Mouse (Mus musculus) monocyte, adult 5-6 weeks (primary cell): ENCODE results near the gene Ormdl3. TPM values are rescaled to one million over a fixed set of nuclear protein-coding genes. Genes with fewer than 3 reads are reported as not detected.
"Not testable (repeated sequence)": the region's sequence is repeated elsewhere in the genome, so short reads cannot be mapped to it uniquely, and the experiment has no call there.

Source experiments
- ATAC-seq: fragments of 153-309, 156-312 bp; replicated peaks from 2 replicates; pipeline ENCODE4 v1.8.0; 2017; ENCODE audit warnings: mild to moderate bottlenecking; ENCODE audit not compliant: low TSS enrichment, insufficient number of reproducible peaks, severe bottlenecking, poor library complexity, low FRiP score
- total RNA-seq: library from RNA; stranded (forward); fragments of 200-1000, 200-491, 200-594 nt; gene quantifications from 3 replicates; pipeline ENCODE4 v1.2.3, GENCODE M21; 2017

The Ormdl3 gene
- total RNA-seq = 10.6 to 34.4 TPM (median 16.6 TPM) in 3 replicates

DNA sequence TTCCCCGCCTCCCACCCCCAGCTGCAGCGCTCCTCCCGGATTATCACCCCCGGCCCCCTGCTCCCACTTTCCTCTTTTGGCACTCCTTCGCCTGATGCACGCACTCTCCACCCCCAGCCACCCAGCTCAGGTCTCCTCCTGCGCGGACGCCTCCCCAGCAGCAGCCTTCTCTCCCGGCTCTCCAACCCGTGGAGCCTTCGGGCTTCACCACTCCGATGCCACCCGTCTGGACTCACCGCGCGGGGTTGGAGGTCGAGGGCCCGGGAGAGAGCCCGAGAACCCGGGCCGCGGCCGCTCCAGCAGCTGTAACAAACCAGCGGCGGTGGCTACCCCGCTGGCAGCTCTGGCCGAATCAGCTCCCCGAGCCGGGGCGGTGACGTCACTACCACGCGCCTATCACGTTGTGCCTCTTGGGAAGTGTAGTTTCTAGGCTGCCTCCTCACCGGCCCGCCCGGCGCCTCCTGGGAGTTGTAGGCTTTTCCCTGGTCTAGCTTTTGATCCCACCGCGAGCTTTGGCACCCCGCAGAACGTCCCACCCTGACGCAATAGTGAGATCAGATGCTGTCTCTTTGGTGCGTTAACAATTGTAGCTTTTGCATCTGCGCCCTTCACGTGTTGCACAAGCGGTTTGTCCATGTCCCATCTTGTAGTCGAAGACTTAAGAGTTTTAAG, at the start of gene Ormdl3:
Gene Ormdl3, minus strand, starts transcription at position 477 of the 672 bp plus-strand sequence.
- peak; percentile 94 for ATAC-seq

DNA sequence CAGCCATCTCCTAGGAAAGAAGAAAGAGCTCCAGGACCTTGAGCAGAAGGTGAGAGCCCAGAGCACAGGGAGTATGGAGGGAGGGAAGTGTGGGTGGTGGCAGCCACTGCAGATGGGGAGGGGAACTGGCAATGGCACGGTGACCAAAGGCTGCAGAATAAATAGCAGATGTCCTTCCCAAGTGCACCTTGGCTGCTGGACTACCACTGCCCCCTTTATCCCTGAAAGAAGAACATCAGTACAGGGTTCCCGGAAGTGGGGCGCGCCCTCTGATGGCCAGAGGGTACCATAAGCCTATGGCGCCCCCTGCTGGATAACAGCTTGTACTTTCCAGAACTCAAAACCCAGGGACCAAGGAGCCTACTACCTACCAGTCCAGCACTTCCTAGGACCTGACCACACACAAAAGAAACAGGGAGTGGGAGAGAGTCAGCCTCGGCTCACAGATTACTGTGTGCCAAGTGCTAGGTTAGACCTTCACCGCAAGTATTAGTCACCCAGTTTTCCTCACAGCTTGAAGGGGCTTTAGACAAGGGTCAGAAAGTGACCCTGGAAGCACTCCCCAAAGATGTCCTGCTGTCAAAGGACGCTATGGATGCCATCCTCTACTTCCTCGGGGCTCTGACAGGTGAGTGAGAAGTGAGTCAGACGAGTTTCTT, 48.3 kb upstream of the Ormdl3 start:
- peak; percentile 97 for ATAC-seq

DNA sequence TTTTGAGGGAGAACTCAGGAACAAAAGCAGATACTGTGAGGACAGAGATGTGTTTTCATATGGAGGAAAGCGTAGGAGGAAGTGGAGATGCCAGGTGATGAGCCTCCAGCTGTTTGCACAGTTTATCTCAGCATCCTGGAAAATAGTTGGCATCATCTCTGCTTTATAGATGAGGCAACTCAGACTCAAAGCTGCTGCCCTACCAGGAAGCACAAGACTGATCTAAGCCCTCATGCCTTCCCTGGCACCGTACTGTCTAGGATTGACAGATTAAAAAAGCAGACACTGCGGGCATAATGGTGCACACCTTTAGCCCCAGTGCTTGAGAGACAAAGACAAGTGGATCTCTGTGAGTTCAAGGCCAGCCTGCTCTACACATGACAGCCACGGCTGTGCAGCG, 43.5 kb upstream of the Ormdl3 start:
- no peak for ATAC-seq

DNA sequence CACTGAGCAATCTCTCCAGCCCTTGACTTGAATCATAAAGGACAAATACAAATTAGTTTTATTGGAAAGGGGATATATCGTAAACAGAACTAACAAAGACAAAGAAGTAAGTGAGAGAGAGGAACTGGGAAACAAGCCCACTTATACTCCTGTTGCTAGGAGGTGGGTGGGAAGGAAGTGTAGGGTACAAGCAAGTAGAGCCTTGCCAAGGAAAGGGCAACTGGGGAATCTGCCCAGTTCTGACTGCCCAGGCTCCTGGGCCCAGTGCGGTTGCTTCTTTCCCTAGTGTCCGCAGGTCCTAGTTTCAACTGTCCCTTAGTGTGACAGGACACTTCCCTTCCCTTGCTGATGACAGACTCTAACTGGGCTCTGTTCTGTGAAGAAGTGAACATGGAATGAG, 41.5 kb upstream of the Ormdl3 start:
- no peak for ATAC-seq

DNA sequence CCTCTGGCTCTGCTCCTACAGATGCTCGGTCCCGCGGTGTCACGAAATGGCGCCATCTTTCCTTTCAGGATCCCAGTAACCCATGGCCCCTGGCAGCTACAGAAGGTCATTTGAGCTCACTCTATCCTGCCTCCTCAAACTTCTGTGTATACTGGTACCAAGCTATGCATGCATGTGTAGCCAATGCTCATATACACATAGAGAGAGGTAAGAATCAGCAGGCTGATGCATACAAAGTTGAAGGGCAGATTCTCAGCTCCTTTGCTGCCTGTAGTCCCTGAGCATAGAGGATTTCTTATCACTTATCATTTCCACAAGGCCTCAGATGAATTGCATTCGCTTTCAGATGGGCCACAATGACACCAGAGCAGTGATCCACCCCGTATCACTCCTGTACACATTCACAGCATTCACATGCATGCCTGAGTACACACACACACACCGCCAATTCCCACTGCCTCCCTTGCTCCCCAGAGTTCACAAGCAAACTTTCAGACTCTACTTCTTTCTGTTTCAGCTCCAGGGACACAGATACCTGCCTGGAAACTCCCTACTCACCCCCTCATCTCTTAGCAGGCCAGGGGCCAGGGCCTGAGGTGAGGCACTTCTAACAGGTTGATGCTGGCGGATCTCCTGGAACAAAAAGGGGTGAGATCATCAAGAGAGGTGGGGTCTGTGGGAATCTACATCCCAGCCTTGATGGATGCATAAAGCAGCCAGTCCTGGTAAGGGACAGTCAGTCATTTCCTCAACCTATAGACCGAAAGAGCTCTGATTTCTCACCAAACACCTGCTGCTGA, 38.6 kb upstream of the Ormdl3 start, which contains the start of the genes Gm12355 and Gsdma3:
Gene Gm12355, minus strand, starts transcription at position 51 of the 800 bp plus-strand sequence.
Gene Gsdma3, plus strand, starts transcription at position 750 of the 800 bp plus-strand sequence.
- no peak for ATAC-seq

DNA sequence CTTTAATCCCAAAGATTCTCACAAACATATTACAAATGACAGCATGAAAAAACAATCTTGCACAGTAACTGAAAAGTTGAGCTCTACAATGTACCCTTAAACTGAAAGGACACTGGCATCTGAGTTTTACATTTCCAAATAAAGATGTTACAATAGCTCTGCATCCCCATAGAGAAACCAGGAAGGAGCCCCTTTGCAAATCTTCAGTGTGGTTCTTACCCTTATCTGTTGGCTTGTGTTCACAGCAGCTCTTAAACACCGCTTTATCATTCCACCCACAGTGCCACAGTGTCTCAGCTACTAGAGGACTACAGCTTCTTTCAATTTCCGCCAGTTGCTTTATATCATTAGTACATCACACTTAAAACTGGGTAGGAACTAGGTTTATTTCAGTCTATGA, 37.2 kb upstream of the Ormdl3 start:
- not testable (repeated sequence) for ATAC-seq

DNA sequence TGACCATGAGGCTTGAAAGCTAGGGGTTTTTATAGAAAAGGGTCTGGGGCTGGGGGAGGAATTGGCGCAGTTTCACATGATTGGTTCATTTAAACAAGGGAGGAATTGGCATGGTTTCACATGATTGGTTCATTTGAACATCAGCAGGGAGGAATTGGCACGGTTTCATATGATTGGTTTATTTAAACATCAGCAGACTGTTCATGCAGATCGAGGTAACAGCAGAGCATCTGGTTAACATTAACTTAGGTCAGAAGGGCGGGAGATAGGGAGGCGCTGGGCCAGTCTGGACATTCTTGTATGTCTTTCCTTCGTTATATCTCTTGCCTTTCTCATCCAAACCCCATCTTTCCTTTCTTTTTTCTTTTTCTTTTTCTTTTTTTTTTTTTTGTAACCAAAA, 36.8 kb upstream of the Ormdl3 start:
- not testable (repeated sequence) for ATAC-seq

DNA sequence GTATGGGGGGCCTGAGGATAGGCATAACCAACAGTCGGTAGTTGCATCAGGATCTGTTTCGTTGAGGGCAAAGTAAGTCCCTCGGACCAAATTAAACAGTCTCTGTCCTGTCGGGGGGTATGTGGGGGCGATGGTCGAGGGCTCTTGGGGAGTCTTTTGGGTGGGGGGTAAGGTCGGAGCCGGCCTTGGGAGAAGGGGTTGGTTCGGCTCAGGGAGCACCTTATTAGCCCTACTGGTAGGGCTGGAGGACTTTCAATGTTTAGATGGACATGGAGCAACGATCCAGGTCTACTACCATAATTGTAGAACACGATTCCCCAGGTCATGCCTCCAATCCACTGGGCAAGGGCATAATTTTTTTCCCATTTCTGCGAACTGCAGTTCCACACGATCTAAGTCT, 33.6 kb upstream of the Ormdl3 start:
- ATAC-seq = no peak

DNA sequence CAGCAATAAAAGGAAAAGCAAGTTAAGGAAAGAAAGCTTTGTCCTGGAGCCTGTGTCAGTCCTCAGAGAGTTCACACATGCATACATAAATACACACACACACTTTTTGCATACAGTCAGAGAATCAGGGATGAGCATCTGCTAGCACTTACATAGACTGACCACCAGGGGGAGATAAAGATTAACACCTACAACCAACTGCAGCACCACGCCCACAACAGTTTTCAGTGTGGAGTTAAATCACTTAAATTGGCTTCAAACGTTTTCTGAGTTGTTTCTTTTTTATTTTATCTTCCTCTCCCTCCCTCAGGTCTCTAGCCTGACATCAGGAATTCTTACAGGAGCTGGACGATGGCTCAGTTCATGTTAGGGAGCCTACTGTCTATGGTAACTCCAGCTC, 19.6 kb upstream of the Ormdl3 start:
- ATAC-seq = peak; percentile 93

DNA sequence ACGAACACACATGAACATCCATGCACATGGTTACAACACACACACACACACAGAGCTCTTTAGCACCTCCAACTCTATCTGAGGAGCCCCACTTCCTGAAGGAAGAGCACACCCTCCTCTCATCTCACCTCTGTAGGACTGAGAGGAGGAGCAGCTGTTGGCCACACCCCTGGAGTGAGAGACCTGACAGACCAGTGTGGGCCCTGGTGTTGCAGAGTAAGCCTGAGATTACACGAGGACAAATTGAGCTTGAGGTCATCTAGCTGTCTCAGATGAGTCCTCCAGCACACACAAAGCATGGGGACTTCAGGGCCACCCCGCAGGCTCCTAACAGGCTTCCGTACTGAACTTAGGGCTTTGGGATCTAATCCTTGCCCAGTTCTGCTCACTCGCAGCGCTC, 17.7 kb upstream of the Ormdl3 start:
- ATAC-seq = not testable (repeated sequence)

DNA sequence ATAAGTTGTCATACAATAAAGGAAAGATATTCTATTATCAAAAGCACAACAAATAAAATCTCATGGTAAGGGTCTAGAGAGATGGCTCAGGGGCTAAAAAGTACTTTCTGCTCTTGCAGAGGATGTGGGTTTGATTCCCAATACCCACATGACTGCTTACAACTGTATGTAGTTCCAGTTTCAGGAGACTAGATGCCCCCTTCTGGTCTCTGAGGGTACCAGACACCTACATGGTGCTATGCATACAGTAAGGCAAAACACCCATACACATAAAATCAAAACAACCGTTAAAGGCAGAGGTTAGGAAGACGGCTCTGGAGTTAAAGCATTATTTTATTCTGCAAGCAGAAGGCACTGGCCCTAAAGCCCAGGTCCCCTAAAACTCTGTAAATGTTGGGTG, 16.8 kb upstream of the Ormdl3 start:
- no peak for ATAC-seq

DNA sequence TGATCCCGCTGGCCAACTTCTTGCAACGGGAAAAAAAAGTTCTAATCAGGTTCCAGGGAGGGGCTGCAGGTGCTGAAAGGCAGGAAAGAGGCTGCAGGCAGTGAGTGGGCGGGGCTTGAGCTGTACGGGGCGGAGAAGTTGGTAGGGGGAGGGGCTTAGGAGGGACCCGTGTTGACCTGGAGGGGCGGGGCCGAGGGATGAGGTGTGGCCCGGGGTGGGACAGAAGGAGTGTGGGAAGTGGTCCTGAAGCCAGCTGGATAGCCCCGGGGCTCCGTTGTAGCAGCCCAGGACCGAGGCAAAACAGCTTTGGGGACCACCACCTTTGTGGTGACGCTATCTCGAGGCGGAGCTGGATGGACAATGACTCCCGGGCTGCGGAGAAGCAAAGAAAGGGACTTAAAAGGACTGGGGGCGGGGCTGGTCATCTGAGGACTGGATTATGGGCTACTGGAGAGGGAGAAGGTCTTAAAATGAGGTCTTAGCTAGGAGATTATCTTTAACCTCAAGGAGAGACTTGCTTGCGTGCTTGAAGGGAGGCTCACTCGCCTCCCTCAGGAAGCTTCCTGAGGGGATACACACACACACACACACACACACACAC, 15.0 kb upstream of the Ormdl3 start:
- ATAC-seq = no peak

DNA sequence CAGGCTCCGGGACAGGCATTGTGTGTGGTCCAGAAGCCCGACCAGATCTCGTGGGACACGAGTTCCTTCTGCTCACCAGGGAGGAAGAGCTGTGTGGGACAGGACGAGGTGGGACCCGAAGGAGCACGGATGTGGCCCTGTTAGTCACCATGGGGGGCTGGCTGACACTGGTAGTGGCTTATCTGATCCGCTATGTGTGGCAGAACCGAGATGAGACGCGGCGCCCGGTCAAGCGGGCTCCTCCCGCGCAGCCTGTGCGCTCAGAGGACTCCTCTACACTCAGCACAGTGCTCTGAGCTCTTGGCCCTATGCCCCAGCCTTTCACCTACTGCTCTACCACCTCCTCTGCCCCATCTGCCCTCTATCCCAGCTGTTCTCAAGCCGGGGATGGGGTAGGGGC, 12.1 kb upstream of the Ormdl3 start:
- ATAC-seq = no peak

DNA sequence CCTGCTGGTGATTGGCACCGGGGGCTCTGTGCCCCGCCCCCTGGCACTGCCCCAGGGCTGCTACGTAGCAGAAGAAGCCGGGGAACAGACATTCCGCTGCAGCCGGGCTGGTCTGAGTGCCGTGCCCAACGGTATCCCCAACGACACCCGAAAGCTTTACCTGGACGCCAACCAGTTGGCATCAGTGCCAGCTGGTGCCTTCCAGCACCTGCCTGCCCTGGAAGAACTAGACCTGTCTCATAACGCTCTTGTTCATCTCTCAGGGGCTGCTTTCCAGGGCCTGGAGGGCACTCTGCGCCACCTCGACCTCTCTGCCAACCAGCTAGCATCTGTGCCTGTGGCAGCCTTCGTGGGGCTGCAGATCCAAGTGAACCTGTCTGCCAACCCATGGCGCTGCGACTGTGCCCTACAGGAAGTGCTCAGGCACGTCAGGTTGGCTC, 11.7 kb upstream of the Ormdl3 start:
- ATAC-seq = no peak

DNA sequence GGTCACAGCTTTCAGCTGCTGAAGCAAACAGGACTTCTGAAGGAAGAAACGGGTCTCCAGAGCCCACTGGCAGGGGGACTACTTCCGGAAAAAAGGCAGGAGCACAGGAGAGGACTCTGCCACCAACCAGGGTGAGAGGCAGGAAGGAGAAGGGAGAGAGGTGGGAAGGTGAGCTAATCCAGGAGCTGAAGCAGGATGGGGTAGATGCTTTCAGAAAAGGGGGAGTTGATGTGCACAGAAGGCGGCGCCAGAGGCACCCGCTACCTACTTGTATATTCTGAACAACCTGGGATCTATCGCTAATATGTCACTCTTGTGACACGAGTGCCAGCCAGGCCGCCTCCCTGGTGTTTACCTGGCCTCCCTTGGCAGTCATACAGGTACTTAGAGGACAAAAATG, 10.8 kb upstream of the Ormdl3 start, which contains the start of gene Lrrc3c:
Gene Lrrc3c, plus strand, starts transcription at position 301 of the 400 bp plus-strand sequence.
- no peak for ATAC-seq

DNA sequence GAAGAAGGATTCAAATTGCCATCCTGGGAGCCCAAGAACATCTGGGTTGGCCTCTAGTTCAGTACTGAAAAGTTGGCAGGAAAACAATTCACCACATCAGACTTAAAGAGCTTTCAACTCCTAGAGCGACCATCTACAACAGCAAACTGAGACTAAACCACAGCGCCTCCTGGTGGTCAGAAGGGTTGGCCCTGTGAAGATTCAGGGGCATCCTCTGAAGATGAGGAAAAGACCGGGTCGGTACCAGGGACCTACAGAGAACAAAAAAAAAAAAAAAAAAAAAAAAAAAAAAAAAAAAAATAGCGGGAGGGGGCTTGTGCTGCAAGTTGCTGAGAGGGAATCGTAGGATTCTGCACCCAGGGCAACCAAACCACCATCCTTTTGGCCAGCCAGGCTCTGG, 10.2 kb upstream of the Ormdl3 start:
- peak; percentile 62 for ATAC-seq

DNA sequence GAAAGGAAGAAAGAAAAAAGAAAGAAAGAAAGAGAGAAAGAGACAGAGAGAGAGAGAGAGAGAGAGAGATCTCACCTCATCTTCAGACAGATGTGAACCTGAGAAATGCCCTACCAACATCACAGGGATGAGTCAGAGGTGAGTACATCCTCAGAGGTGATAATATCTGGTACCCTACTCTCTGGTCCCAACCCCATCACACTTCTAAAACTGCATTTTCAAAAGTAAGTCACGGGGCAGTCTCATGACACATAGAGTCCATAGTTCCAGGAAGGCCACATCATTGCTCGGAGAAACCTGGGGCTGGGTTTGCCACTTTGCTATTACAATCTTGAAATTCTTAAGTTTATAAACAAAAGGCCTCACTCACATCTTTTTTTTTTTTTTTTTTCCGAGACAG, 8.8 kb upstream of the Ormdl3 start:
- no peak for ATAC-seq

DNA sequence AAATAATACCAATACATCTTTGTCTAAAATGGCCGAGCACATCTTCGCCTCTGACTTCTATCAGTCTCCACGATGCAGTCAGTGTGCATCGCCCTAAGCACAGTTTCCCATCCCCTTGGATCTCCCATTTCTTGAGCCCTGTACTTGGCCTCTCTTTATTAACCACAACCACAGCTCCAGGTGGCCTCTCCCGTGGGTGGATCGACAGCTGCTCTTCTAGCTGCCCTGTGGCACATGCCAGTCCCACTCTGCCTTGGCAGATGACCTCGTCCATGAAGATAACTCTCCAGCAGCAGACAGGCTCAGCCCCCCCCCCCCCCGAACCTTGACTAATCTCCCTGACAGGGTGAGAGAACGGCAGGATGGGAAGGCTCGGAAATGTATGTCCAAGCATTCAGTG, 8.3 kb upstream of the Ormdl3 start:
- no peak for ATAC-seq

DNA sequence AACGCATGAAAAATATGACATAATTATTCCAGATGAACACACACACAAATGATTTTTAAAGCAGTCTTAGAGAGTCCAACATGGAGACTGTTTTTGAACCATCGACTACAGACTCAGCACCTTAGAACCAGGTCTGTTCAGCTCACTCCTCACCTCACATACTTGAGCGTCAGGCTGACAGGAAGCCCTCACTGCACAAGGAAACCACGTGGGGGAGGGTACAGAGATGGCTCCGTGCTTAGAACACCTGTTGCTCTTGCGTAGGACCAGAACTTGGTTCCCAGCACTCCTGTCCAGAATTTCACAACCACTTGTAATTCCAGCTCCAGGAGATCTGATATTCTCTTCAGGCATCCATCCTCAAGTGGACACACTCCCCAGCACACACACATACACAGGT, 7.9 kb upstream of the Ormdl3 start:
- no peak for ATAC-seq
